Comparison of ENCODE assay signal across 8 mouse cellular contexts in genomic region chr7:46378123-46378522, GRCm38 (mm10). TPM values are rescaled to one million over a fixed set of nuclear protein-coding genes. Genes with fewer than 3 reads are reported as not detected.
DNase-seq lines count a peak whose midpoint lies in the region; ATAC-seq and TF ChIP-seq lines count a peak whose summit lies in the region.

No protein-coding gene starts in this region.

- peak; percentile 45; the same call in 1 of the 2 replicates for TF ChIP-seq CTCF in lung, embryonic 14.5 days (IDR thresholded peaks at IDR 0.05; ENCODE audit: low read depth)

- no peak overlapping the region for H3K27ac ChIP-seq in lung, embryonic 14.5 days (ENCODE audit: low read depth)
- no peak overlapping the region for H3K27ac ChIP-seq in forebrain, embryonic 13.5 days
- H3K27ac ChIP-seq in midbrain, embryonic 13.5 days = no peak overlapping the region

- DNase-seq in cerebellum, adult 8-10 months = peak; percentile 52
- DNase-seq in cerebellum, adult 11 months = no peak
- DNase-seq in lung, embryonic 14.5 days = peak; percentile 23
- DNase-seq in lung, postnatal 4 days = no peak
- no peak for DNase-seq in yolk sac, embryonic 10.5 days (ENCODE audit: low spot score)
- DNase-seq in layer of hippocampus, adult 11-12 months (ENCODE audit: low spot score) = no peak

- 2% methylated on average over 22 of the region's 22 CpGs for WGBS in lung, embryonic 14.5 days
- 4% methylated on average over 22 of the region's 22 CpGs for WGBS in forebrain, embryonic 13.5 days
- 2% methylated on average over 22 of the region's 22 CpGs for WGBS in midbrain, embryonic 13.5 days

- H3K4me1 ChIP-seq in lung, embryonic 14.5 days (ENCODE audit: insufficient read depth) = no peaks in the 10 kb centered on the region
- H3K4me1 ChIP-seq in forebrain, embryonic 13.5 days = peaks cover 22% of the 10 kb centered on the region
- H3K4me1 ChIP-seq in midbrain, embryonic 13.5 days (replicated peaks) = peaks cover 26% of the 10 kb centered on the region

- H3K27me3 ChIP-seq in lung, embryonic 14.5 days (ENCODE audit: insufficient read depth, low read length) = peaks cover 59% of the 10 kb centered on the region
- H3K27me3 ChIP-seq in forebrain, embryonic 13.5 days = peaks cover 68% of the 10 kb centered on the region
- peaks cover 71% of the 10 kb centered on the region for H3K27me3 ChIP-seq in midbrain, embryonic 13.5 days

- no peaks in the 10 kb centered on the region for H3K36me3 ChIP-seq in lung, embryonic 14.5 days (ENCODE audit: insufficient read depth)
- H3K36me3 ChIP-seq in forebrain, embryonic 13.5 days (ENCODE audit: poor library complexity, severe bottlenecking) = no peaks in the 10 kb centered on the region
- H3K36me3 ChIP-seq in midbrain, embryonic 13.5 days = no peaks in the 10 kb centered on the region

- H3K4me3 ChIP-seq in lung, embryonic 14.5 days (ENCODE audit: low read depth, low read length) = no peak overlapping the region
- H3K4me3 ChIP-seq in forebrain, embryonic 13.5 days = peak overlapping the region; percentile 21
- H3K4me3 ChIP-seq in midbrain, embryonic 13.5 days (replicated peaks) = peak overlapping the region; percentile 26

- no peak overlapping the region for H3K4me2 ChIP-seq in lung, embryonic 14.5 days
- H3K4me2 ChIP-seq in forebrain, embryonic 13.5 days = peak overlapping the region; percentile 56
- H3K4me2 ChIP-seq in midbrain, embryonic 13.5 days (replicated peaks) = peak overlapping the region; percentile 50

- H3K9ac ChIP-seq in lung, embryonic 14.5 days = no peak overlapping the region
- H3K9ac ChIP-seq in forebrain, embryonic 13.5 days = no peak overlapping the region
- H3K9ac ChIP-seq in midbrain, embryonic 13.5 days (replicated peaks) = 0 out of 2 replicates have a peak overlapping the region, but pooled peaks have one; percentile 25

- no peak for ATAC-seq in lung, embryonic 14.5 days (ENCODE audit: insufficient read depth)
- no peak for ATAC-seq in forebrain, embryonic 13.5 days
- ATAC-seq in midbrain, embryonic 13.5 days = no peak

- H3K9me3 ChIP-seq in lung, embryonic 14.5 days (ENCODE audit: low read depth, low read length) = no peaks in the 10 kb centered on the region
- no peaks in the 10 kb centered on the region for H3K9me3 ChIP-seq in forebrain, embryonic 13.5 days (replicated peaks)
- no peaks in the 10 kb centered on the region for H3K9me3 ChIP-seq in midbrain, embryonic 13.5 days

RNA-seq across cellular contexts. Expression of gene Myod1, which starts 1.8 kb away (rescaled TPM):
- polyA plus RNA-seq in lung, embryonic 14.5 days (2014; fragmentation: Nextera tagmentation; extraction: Ambion mirVana) = 0.09 TPM in 1 of 2 replicates, not detected in the other
- polyA plus RNA-seq in forebrain, embryonic 13.5 days (2015; fragmentation: Nextera tagmentation; extraction: Ambion mirVana) = not detected in 2 replicates
- not detected in 2 replicates for polyA plus RNA-seq in midbrain, embryonic 13.5 days (2015; fragmentation: Nextera tagmentation; extraction: Ambion mirVana)

RNA-seq across cellular contexts. Expression of gene Kcnc1, which starts 18.2 kb away (rescaled TPM):
- 0.12 and 0.22 TPM in 2 replicates for polyA plus RNA-seq in lung, embryonic 14.5 days (2014; fragmentation: Nextera tagmentation; extraction: Ambion mirVana)
- 3.6 and 6.9 TPM in 2 replicates for polyA plus RNA-seq in forebrain, embryonic 13.5 days (2015; fragmentation: Nextera tagmentation; extraction: Ambion mirVana)
- polyA plus RNA-seq in midbrain, embryonic 13.5 days (2015; fragmentation: Nextera tagmentation; extraction: Ambion mirVana) = 8.0 and 8.5 TPM in 2 replicates

Comparison
In these comparisons a context has a peak if more than half of its experiments do, and no peak if none do; other contexts are left out.
1. DNase-seq: peak in cerebellum, adult 8-10 months (single experiment) and lung, embryonic 14.5 days (single experiment); none in cerebellum, adult 11 months (single experiment), lung, postnatal 4 days (0 of 2), yolk sac, embryonic 10.5 days (single experiment) and layer of hippocampus, adult 11-12 months (single experiment).